Mouse (Mus musculus) neutrophil, adult 5-6 weeks (primary cell): ENCODE data around the gene F13b. TPM values are rescaled to one million over a fixed set of nuclear protein-coding genes. Genes with fewer than 3 reads are reported as not detected.

Source experiments
- total RNA-seq: library from RNA; stranded (forward); fragments of 200-1000 nt; gene quantifications from 2 replicates; pipeline ENCODE4 v1.2.3, GENCODE M21; 2017

Gene F13b
- total RNA-seq, 1 experiment from 2014 or later, result not detected

Other genes starting within 250 kb of the F13b start
- 0.12 TPM in 1 of 2 replicates, not detected in the other for gene Crb1, start 124.6 kb upstream of the F13b start, total RNA-seq
- gene Zbtb41, start 79.4 kb upstream of the F13b start, total RNA-seq, result 21.8 and 24.7 TPM in 2 replicates
- gene Aspm, start 46.9 kb upstream of the F13b start, total RNA-seq, result 1.2 and 1.5 TPM in 2 replicates
- not detected in 2 replicates for gene Cfhr1, start 58.6 kb downstream of the F13b start, total RNA-seq